Mouse (Mus musculus) urinary bladder, postnatal 10 days (tissue): Measurements from ENCODE around the gene Ehf.

Experiments
- DNase-seq: peaks from one replicate; pipeline ENCODE4 v3.0.0; 2022; ENCODE audit warnings: low spot score

The Ehf gene

GRCm38 (mm10) chr2:103293751-103294150, 9.3 kb downstream of the Ehf start:
- no peak for DNase-seq

- DNase-seq, result no peak
Observed at GRCm38 (mm10) chr2:103293214-103293613, 9.9 kb downstream of the Ehf start.

GRCm38 (mm10) chr2:103290705-103291269, 12.3 kb downstream of the Ehf start:
- DNase-seq, result no peak

- no peak for DNase-seq
Observed at GRCm38 (mm10) chr2:103290167-103290566, 12.9 kb downstream of the Ehf start.

GRCm38 (mm10) chr2:103289407-103289950, 13.6 kb downstream of the Ehf start:
- DNase-seq, result no peak

- no peak for DNase-seq
Observed at GRCm38 (mm10) chr2:103287716-103288115, 15.4 kb downstream of the Ehf start.

GRCm38 (mm10) chr2:103285561-103285960, 17.5 kb downstream of the Ehf start:
- DNase-seq, result no peak

GRCm38 (mm10) chr2:103283730-103284129, 19.3 kb downstream of the Ehf start:
- DNase-seq, result no peak

- no peak for DNase-seq
Observed at GRCm38 (mm10) chr2:103282184-103282750, 20.8 kb downstream of the Ehf start.

- DNase-seq, result no peak
Observed at GRCm38 (mm10) chr2:103279927-103280326, 23.2 kb downstream of the Ehf start.

GRCm38 (mm10) chr2:103278476-103278875, 24.6 kb downstream of the Ehf start:
- no peak for DNase-seq

- no peak for DNase-seq
Observed at GRCm38 (mm10) chr2:103277794-103278193, 25.3 kb downstream of the Ehf start.

- DNase-seq, result no peak
Observed at GRCm38 (mm10) chr2:103275316-103275960, 27.6 kb downstream of the Ehf start.

- no peak for DNase-seq
Observed at GRCm38 (mm10) chr2:103274803-103275202, 28.3 kb downstream of the Ehf start.

- DNase-seq, result no peak
Observed at GRCm38 (mm10) chr2:103274270-103274669, 28.8 kb downstream of the Ehf start.

- DNase-seq, result no peak
Observed at GRCm38 (mm10) chr2:103271481-103271880, 31.6 kb downstream of the Ehf start.

- DNase-seq, result no peak
Observed at GRCm38 (mm10) chr2:103270556-103271160, 32.4 kb downstream of the Ehf start.

- no peak for DNase-seq
Observed at GRCm38 (mm10) chr2:103239086-103239485, 64.0 kb downstream of the Ehf start.

GRCm38 (mm10) chr2:103226781-103227180, 76.3 kb downstream of the Ehf start:
- no peak for DNase-seq

GRCm38 (mm10) chr2:103220871-103221270, 82.2 kb downstream of the Ehf start:
- no peak for DNase-seq

- DNase-seq, result no peak
Observed at GRCm38 (mm10) chr2:103218323-103218722, 84.8 kb downstream of the Ehf start.

- no peak for DNase-seq
Observed at GRCm38 (mm10) chr2:103215801-103216200, 87.3 kb downstream of the Ehf start.

- DNase-seq, result no peak
Observed at GRCm38 (mm10) chr2:103214861-103215260, 88.2 kb downstream of the Ehf start.
